Mouse (Mus musculus) heart, postnatal 25 days (tissue): ENCODE data around the gene Sesn1. TPM values are rescaled to one million over a fixed set of nuclear protein-coding genes. Genes with fewer than 3 reads are reported as not detected.
A peak's percentile ranks its signal among the peaks of the same experiment; 100 is the strongest.
"Not testable (repeated sequence)": the region's sequence is repeated elsewhere in the genome, so short reads cannot be mapped to it uniquely, and the experiment has no call there.

Source experiments
- DNase-seq: peaks from one replicate; pipeline ENCODE4 v3.0.0; 2022; ENCODE audit warnings: low spot score
- intact Hi-C: fragments of 180-260 bp; cut with DNase I; formaldehyde crosslinking; loops from one replicate; pipeline ENCODE4 v1.15.1; 2025
- total RNA-seq, 2 experiments: library from RNA; stranded (reverse); gene quantifications; 2 replicates each; pipeline ENCODE4 v1.2.3; 2021

Sesn1 gene
- total RNA-seq, 2 experiments from 2014 or later, result 135 to 137 TPM

DNA sequence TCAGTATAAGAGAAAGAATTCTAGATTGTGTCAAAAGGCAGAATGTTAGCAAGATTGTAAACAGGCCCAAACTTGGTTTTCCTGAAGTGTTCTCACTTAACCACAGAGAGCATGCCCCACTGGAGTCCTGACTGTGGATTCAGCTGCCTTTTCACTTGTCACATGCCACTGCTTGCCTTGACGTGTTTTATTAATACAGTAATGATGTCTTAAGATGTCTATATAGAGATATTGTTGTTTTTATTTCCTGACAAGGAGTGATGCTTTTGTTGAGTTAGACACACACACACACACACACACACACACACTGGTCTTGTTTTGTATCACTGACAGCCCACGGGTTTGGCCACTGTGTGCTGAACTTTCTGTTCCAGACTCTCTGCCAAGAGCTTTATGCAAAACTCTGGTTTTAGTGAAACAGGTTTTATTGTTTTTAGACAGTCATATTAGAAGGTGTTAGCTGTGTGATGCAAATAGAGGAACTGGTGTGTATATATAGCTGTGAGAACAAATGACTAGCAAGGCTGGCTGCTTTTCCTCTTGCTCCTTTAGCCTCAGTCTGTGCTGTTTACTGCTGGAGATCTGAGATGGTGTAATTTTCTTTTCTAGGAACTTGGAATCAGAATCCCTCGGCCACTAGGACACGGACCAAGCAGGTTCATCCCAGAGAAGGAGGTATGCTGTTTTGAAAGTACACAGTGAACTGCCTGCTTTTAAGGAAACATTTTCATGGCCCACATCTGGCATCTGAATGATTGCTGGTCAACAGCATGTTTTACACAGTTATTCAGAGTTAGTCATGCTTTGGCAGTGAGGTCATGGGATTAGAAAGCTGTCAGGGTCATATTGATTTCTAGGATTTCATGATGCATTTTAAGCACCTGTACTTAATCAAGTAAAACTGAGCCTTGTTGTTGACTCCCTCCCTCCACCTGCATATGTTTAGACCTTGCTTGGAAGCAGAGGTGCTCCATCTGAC lies 84.0 kb downstream of the Sesn1 start:
- DNase-seq, result peak; percentile 50
- intact Hi-C loops, result loop anchor here (5.0 kb wide), 1 partner anchor 384 kb away; the partner anchor contains the start of gene Foxo3

DNA sequence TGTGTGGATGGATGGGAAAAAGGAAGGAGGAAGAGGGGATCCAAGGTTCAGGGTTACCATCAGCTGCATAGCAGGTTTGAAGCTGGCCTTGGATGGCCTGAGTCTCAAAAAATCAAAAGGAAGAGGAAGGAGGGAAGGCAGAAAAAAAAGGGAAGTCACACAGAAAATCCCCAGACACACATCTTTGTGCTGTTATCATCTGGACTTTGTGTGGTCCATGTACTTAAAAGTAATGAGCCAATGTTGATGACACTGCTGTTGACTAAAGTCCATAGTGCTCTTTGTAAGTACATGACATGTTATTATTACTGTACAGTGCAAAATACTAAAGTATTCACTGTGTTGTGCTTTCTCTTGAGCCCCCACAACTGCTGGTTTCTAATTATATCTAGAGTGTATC lies 86.7 kb downstream of the Sesn1 start:
- DNase-seq, result no peak
- intact Hi-C loops, result no loop called here

DNA sequence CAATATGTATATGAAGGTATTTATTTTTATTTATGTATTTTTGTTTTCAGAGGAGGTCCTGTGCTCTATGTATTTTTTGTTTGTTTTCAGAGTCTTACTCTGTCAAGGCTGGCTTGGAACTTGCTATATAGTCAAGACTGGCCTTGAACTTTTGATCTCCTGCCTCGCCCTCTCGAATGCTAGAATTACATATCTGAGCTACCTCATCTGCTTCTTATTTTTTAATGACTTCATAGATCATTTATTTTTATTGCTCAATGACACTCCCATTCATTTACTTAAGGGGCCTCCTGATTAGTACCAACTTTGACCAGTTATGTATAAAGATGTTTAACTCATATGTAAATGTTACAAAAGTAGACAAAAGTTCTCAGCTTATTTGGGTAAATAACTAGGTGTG lies 87.1 kb downstream of the Sesn1 start:
- DNase-seq, result no peak
- intact Hi-C loops, result no loop called here

DNA sequence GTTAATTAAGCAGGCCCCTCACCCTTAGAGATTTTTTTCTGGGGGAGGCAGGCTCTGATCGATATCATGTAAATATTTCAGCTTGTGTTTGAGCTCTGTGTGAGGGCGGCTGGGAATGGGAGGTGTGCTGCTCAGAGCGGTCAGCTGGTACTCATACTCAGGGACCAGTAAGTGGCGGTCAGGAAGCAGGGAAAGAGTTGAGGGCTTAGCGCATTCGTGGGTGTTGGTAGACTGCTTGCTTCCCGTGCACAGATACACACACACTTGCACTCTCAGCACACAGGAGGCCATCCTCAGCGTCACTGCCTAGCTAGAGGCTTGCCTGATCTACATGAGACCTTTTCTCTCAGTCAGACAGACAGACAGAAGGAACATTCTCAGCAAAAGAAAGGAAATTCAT lies 91.7 kb downstream of the Sesn1 start:
- DNase-seq, result no peak
- intact Hi-C loops, result no loop called here

DNA sequence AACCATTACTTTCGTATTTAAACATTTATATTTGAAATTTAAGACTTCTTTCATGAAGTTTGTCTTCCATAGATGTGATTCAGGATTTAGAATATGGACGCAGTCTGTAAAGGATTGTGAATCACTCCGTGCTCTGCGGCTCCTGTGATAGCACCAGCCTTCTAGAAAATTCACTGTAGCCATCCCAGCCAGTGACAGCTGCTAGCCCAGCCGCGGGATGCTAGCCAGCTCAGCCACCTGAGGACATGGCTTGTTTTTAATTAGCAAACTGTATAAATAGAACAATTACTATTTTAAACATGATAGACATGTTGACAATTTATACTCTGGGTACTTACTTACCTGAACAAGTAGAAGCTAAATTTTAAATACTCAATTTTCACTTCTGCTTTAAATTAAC lies 92.1 kb downstream of the Sesn1 start:
- intact Hi-C loops, result no loop called here
- DNase-seq, result no peak

DNA sequence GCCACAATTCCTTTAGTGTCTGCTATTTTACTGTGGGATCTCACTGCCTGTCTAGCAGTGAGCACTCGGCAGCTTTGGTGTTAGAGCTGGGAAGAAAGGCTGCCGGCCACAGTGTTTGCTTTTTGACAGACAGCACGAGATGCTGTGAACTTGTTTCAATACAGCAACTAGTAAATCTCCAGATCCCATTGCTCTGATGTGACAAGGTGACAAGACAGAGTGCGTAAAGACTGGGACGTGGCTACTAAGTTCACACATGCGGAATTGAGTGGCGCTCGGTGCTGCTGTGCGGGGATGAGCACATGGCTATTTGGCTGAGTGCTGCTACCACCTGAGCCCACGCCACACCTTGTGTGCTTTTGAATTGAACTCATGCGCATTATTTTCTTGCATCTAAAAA lies 97.7 kb downstream of the Sesn1 start:
- intact Hi-C loops, result no loop called here
- no peak for DNase-seq

DNA sequence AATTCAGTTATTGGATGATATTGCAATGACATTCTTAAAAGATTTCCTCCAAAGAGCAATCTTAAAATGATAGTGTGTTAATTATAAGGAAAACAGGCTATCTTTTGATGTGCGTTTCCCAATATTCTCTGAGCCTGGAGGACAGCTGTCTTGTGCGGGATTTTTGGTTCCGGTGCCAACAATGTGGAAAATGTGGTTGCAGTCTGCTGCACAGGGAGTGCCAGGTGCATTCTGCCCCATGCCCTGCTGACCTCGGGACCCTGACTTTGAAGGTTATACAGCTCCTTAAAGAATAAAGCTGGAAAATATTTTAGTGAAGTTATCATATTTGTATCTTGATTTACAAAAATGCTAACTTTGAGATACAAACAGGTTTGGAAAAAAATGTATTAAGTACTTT lies 98.2 kb downstream of the Sesn1 start:
- DNase-seq, result no peak
- intact Hi-C loops, result no loop called here

DNA sequence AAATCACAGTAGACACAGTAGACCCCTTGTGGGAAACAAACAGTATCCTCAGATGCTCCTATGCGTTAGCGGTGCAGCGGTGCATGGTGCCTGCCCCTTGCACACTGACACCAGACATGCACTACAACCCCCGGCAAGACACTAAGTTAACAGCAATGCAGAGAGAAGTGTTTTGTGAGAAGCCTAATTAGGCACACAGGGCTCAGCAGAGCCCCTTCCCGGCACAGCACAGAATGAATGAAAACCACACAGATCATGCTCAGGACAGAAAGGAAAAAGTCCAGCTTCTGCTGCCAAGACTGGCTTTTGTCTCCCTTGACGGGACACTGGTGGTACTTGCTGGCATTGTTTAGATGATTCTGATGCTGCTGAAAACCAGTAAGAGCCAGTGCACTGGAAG lies 99.2 kb downstream of the Sesn1 start:
- intact Hi-C loops, result no loop called here
- DNase-seq, result no peak

DNA sequence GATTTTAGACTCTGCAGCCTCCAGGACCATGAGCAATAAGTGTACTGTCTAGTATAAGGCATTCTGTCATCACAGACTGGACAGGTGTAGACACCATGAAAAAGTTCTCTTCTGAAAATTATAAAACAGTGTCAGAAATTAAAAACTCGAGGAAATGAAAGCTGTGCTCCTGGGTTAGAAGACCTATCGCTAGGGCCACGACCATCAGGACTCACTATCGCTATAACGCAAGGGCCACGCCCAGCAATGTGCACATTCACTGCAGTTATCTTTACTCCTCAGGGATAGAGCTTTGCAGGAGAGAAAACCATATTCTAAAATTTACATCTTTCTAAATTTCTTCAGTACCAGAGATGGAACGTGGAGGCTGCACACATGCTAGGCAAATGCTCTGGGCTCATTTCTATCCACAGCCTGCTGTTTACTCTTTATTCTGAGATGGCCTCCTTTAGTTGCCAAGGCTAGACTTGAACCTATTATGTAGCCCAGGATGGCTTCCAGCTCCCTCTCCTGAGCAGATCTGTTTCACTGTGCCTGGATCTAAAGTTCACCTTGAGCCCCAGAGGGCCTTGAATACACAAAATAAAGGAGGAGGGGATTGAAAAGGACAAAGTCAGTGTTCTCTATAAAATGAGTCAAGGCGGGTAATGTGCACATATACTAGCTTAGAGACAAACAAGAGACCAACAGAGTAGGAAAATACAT lies 102.7 kb downstream of the Sesn1 start:
- intact Hi-C loops, result no loop called here

DNA sequence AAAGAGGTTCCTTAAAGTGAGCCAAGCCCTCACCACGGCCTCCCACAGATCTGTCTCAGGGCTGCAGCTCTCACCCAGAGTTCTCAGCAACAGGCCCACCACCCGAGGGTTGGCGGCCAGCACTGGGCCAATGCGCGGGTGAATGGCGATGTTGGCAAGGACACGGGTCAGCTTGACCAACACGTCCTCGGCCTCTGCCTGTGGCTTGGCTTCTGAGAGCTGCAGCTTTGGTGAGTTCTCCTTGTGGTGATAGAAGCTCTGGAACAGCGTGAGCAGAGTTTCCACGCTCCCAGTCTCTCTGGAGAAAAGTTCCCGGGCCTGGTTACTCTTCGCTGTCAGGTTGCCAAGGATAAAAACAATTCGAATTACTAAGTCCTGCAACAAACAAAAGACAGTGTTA lies 117.0 kb downstream of the Sesn1 start:
- no peak for DNase-seq
- intact Hi-C loops, result loop anchor here (1.0 kb wide), 1 partner anchor 17 kb away; no protein-coding TSS in a partner anchor

More for the DNA sequence above, 102.7 kb downstream of the Sesn1 start:
- DNase-seq, result no peak

DNA sequence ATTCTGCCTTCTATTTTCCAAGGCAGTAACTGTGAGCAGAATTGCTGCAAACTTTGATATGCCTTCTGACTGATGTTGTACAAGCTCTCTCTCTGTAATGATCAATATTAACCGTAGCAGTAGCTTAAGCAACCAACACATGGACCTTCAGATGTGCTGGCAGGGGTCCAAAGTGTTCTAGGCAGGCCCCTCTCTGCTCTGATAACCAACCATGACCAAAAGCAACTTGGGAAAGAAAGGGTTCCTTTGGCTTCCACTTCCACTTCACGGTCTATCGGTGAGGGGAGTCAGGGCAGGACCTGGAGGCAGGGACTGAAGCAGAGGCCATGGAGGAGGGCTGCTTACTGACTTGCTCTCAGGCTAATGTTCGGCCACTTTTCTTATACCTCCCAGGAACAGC lies 121.2 kb downstream of the Sesn1 start:
- intact Hi-C loops, result no loop called here
- DNase-seq, result no peak

DNA sequence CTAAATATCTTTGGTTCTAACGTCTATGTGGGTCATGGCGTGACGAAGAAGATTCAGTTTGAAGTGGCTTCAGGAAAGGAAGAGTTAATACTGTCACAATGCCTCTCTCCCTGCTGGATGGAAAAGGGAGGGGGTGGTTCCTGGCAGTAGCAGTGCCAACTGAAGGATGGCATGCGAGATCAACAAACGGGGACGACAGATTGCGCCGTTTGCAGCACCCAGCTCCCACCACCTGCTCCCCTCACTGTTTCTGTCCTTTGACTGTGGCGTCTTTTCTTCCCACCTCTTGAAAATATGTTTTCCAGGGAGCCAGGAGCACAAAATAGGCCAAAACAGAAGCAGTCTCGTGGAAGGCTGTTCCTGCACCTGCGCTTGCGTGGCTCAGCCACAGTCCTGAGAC lies 122.2 kb downstream of the Sesn1 start:
- intact Hi-C loops, result loop anchor here (2.0 kb wide), 1 partner anchor 43 kb away; no protein-coding TSS in a partner anchor
- DNase-seq, result no peak

DNA sequence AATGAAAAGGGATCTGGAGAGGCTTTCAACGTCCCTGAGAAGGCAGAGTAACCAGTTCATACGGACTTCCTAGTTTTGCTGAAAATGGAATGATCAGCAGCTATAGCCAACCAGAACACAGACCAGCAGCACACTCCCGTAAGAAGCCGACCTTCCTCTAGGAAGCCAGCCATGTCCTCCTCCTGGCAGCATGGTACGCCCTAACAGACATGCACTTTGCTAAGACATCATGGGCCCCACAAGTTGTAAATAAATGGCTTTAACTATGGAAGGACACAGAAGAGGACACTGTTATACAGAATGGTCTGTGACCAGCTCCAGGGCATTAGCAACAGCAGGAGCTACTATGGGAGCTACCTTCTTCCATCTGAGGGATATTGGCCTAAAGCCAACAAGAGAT lies 123.2 kb downstream of the Sesn1 start:
- intact Hi-C loops, result loop anchor here (2.0 kb wide), 1 partner anchor 44 kb away; no protein-coding TSS in a partner anchor
- no peak for DNase-seq

DNA sequence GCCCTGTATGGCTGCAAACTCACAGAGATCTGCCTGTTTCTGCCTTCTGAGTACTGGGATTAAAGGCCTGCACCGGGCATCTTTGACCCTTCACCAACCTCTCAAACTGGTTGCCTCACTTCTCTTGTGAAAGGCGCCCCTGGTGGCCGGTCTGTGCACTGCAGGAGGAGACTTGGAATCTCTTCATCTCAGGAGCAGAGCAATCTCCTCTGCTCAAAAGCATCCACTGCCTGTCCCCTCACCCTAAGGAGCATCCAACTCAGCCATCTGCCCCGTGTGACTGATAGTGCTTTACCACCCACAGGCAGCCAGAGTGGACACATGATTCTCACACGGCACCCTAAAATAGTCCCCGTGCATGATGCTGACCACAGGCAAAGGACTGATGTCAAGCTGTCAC lies 123.8 kb downstream of the Sesn1 start:
- DNase-seq, result peak; percentile 29
- intact Hi-C loops, result loop anchor here (2.0 kb wide), 1 partner anchor 45 kb away; no protein-coding TSS in a partner anchor

DNA sequence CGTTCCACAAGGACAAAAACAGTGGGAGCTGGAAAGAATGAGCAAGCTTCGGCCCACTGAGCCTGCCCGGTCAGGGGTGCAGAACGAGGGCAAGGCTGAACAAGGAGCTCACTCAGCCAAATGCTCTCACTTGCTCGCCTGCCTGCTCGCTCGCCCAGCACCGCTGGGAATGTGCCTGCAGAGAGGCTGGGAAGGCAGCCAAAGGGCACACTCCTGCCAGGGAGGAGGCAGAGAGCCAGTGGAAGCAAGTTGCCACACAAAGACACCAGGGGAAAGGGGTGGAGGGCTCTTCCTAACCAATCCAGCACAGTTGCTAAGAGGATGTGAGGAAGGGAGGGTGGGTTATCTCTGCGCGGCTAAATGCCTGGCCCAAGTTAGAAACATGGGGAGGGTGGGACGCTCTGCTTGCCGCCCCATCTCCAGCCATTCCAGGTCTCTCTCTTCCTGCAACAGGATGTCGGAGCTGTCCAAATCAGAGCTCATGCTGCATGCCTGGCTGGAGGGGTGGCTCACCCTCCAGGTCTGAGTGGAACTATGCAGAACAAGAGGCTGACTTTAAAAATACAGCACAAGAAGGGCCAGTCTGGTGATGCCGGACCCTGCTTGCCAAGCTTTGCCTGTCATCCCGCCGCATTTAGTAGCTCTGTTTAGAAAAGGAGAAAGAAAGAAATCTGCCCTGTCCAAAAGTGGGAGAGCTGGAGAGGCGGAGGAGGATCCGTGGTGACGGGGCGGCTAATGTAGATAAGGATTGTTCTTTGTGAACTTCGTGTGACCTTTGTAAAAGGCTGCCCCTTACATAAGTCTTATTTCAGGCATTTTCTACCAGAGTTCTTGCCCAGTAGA lies 125.1 kb downstream of the Sesn1 start:
- intact Hi-C loops, result loop anchor here (2.0 kb wide), 1 partner anchor 24 kb away; no protein-coding TSS in a partner anchor
- peak; percentile 85 for DNase-seq

DNA sequence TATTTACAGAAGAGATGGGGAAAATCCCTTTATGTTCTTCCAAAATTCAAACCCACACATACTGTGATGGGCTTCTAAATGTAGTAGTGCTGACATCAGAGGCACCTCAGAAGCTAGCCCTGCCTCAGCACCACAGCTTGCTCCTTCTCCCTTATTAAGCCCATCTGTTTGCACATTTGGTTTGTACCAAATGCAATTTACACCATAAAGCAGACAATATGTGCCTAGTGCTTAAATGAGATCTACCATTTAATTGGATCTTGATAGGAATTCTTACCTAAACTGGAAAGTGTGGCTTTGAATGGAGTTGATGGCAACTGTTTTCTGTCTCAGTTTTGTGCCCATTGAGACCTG lies 125.7 kb downstream of the Sesn1 start:
- no peak for DNase-seq
- intact Hi-C loops, result loop anchor here (2.0 kb wide), 1 partner anchor 23 kb away; no protein-coding TSS in a partner anchor

DNA sequence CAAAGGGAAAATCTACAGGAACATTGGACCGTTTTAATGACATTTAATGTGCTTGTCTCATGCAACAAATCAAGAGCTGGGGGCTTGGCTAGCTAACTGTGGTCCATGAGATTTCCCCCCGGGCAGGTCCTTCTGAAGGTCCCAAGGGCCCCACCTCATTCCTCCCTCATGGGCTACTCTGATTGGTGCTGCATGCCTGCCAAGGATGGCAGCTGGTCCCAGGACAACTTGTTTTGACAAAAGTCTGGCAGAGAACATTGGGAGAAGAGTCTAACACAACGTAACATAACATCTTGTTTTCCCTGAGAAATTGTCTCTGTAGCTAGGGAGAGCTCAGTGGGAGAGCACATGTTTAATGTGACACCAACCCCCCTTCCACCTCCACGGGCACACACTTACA lies 126.4 kb downstream of the Sesn1 start:
- peak; percentile 50 for DNase-seq
- intact Hi-C loops, result no loop called here

DNA sequence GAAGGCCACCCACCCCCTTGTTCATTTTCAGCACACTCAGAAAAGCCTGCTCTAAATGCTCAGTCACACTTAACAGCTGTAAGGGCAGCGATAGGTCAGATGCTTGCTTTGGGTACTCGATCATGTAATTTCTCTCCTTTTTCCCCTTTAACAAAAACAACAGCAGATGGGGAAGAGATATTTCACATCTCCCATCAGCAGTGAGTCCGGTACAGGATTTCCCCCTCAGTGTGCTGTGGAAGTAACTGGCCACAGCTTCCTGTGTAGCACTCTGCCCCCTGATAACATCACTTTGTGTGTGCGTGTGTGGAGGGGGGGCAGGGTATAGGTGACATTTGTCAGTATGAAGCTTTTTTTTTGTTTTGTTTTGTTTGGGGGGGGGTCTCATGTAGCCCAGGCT lies 127.4 kb downstream of the Sesn1 start:
- no peak for DNase-seq
- intact Hi-C loops, result no loop called here

DNA sequence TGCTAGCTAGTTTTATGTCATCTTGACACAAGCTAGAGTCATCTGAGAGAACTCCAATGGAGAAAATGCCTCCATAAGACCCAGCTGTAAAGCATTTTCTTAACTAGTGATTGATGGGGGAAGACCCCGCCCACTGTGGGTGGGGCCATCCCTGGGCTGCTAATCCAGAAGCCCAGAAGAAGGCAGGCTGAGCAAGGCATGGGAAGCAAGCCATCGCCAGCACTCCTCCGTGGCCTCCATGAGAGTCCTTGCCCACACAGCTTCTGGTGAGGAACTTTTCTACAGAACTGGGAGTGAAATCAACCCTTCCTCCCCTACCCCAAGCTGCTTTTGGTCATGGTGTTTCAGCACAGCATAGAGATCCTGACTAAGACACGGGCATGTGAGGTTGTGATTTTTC lies 129.4 kb downstream of the Sesn1 start:
- no peak for DNase-seq
- intact Hi-C loops, result no loop called here

DNA sequence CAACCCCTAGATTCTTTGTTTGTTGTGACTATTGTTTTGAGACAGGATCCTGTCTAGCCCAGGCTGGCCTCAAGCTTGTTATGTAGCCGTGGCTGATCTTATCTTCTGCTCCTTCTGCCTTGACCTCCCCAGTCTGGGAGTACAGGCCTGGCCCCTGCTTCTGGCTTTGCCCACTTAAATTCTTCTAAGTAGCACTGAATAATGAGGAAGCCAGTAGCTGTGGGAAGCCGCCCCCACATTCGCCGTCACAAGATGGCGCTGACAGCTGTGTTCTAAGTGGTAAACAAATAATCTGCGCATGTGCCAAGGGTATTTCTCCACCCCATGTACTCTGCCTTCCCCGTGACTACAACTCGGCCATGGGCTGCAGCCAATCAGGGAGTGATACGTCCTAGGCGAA lies 142.6 kb downstream of the Sesn1 start:
- DNase-seq, intact Hi-C loops: not testable (repeated sequence)
